Mouse (Mus musculus) lung, postnatal 4 days (tissue): ENCODE measurements around the gene Ptcra.
A peak's percentile ranks its signal among the peaks of the same experiment; 100 is the strongest.
"Not testable (repeated sequence)": the region's sequence is repeated elsewhere in the genome, so short reads cannot be mapped to it uniquely, and the experiment has no call there.

Experiments used
- DNase-seq, 2 experiments: peaks; one replicate each; pipeline ENCODE4 v3.0.0; 2021

The Ptcra gene

GRCm38 (mm10) chr17:46763544-46763943, at the start of gene Ptcra:
TSS of gene Ptcra (minus strand) at chr17:46763712.
- DNase-seq = no peak

- DNase-seq = no peak
Measured at GRCm38 (mm10) chr17:46812442-46812841, 48.9 kb upstream of the Ptcra start.

GRCm38 (mm10) chr17:46810672-46811071, 47.2 kb upstream of the Ptcra start:
- DNase-seq = no peak

GRCm38 (mm10) chr17:46809131-46809830, 45.8 kb upstream of the Ptcra start:
- DNase-seq = no peak

- DNase-seq = no peak
Measured at GRCm38 (mm10) chr17:46808376-46808775, 44.9 kb upstream of the Ptcra start.

- DNase-seq = no peak
Measured at GRCm38 (mm10) chr17:46801761-46802160, 38.2 kb upstream of the Ptcra start.

GRCm38 (mm10) chr17:46799680-46800079, 36.2 kb upstream of the Ptcra start:
- peak in 1 of 2 experiments; percentile 10 for DNase-seq

GRCm38 (mm10) chr17:46797386-46797785, 33.9 kb upstream of the Ptcra start:
- no peak for DNase-seq

- DNase-seq = no peak
Measured at GRCm38 (mm10) chr17:46796743-46797142, 33.2 kb upstream of the Ptcra start.

GRCm38 (mm10) chr17:46792963-46793362, 29.5 kb upstream of the Ptcra start:
- DNase-seq = no peak

GRCm38 (mm10) chr17:46787974-46788373, 24.5 kb upstream of the Ptcra start:
- DNase-seq = not testable (repeated sequence)

- DNase-seq = no peak
Measured at GRCm38 (mm10) chr17:46786952-46787351, 23.4 kb upstream of the Ptcra start.

GRCm38 (mm10) chr17:46783222-46783565, 19.7 kb upstream of the Ptcra start:
- DNase-seq = no peak

GRCm38 (mm10) chr17:46782341-46783221, 19.1 kb upstream of the Ptcra start, which contains the start of gene Rpl7l1:
TSS of gene Rpl7l1 (minus strand) at chr17:46782672.
- DNase-seq = peak; percentile 94

GRCm38 (mm10) chr17:46781876-46782275, 18.4 kb upstream of the Ptcra start:
- DNase-seq = peak in 1 of 2 experiments; percentile 6

- no peak for DNase-seq
Measured at GRCm38 (mm10) chr17:46776087-46776486, 12.6 kb upstream of the Ptcra start.

- no peak for DNase-seq
Measured at GRCm38 (mm10) chr17:46775070-46775469, 11.6 kb upstream of the Ptcra start.

GRCm38 (mm10) chr17:46774131-46774472, 10.6 kb upstream of the Ptcra start:
- no peak for DNase-seq

- peak in 1 of 2 experiments; percentile 12 for DNase-seq
Measured at GRCm38 (mm10) chr17:46773278-46774130, 10.0 kb upstream of the Ptcra start.

GRCm38 (mm10) chr17:46772404-46773277, 9.1 kb upstream of the Ptcra start, which contains the start of gene 2310039H08Rik:
TSS of gene 2310039H08Rik (plus strand) at chr17:46772635.
- DNase-seq = peak; percentile 89

GRCm38 (mm10) chr17:46772038-46772403, 8.5 kb upstream of the Ptcra start:
- DNase-seq = no peak

- peak in 1 of 2 experiments; percentile 9 for DNase-seq
Measured at GRCm38 (mm10) chr17:46771616-46772015, 8.1 kb upstream of the Ptcra start.
